Comparison of ENCODE assay signal across 10 mouse cellular contexts in the genomic region with DNA sequence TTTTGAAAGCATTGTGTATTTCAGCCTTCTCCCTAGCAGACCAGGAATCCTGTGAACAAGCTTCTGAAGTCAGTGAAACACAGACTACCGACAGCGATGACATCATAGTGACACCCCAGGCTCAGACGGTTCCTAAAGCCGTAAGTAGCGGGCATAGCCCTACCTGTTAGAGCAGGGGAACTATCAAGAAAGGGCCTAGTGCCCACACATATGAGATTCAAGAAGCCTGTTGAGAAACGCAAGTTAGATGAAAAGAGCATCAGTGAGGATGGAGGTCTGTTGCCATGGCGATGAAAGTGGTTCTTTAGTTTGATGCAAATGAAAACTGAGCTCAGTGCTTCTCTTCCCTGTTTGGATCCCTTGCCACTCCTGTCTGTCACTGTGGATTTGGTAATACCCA. TPM values are rescaled to one million over a fixed set of nuclear protein-coding genes. Genes with fewer than 3 reads are reported as not detected.
DNase-seq lines count a peak whose midpoint lies in the region; ATAC-seq and TF ChIP-seq lines count a peak whose summit lies in the region.
"Had no signal": no experiment of that assay in that cellular context is flagged by ENCODE, and none has a peak within 500 bp of the region (broad histone marks: within the 10 kb centered on the region; RNA-seq: fewer than 3 reads in every experiment).

No protein-coding gene starts in this region.

- H3K9ac ChIP-seq in heart, embryonic 15.5 days, result no peak overlapping the region
- peak overlapping the region; percentile 36; the same call in 1 of the 2 replicates for H3K9ac ChIP-seq in forebrain, embryonic 16.5 days (replicated peaks; ENCODE audit: low read depth, low read length)
- H3K9ac ChIP-seq in midbrain, postnatal 0 days (replicated peaks; ENCODE audit: low read length, poor library complexity, severe bottlenecking), result no peak overlapping the region
- H3K9ac ChIP-seq: intestine, embryonic 15.5 days; limb, embryonic 13.5 days had no signal

- H3K4me3 ChIP-seq in heart, embryonic 15.5 days, result no peak overlapping the region
- no peak overlapping the region; the same call in 1 of the 2 replicates for H3K4me3 ChIP-seq in forebrain, embryonic 16.5 days (replicated peaks; ENCODE audit: low read length)
- peak overlapping the region; percentile 14 for H3K4me3 ChIP-seq in midbrain, postnatal 0 days (ENCODE audit: low read depth, low read length)
- H3K4me3 ChIP-seq: intestine, embryonic 15.5 days; limb, embryonic 13.5 days had no signal

- WGBS in heart, embryonic 15.5 days, result 29% methylated on average over 7 of the region's 7 CpGs
- 11% methylated on average over 7 of the region's 7 CpGs for WGBS in forebrain, embryonic 16.5 days
- 13% methylated on average over 7 of the region's 7 CpGs for WGBS in midbrain, postnatal 0 days

- no peaks in the 10 kb centered on the region for H3K9me3 ChIP-seq in heart, embryonic 15.5 days (replicated peaks)
- no peaks in the 10 kb centered on the region for H3K9me3 ChIP-seq in forebrain, embryonic 16.5 days (ENCODE audit: control insufficient read depth, low read length)
- H3K9me3 ChIP-seq in midbrain, postnatal 0 days (ENCODE audit: low read length), result no peaks in the 10 kb centered on the region
- H3K9me3 ChIP-seq: intestine, embryonic 15.5 days; limb, embryonic 13.5 days had no signal

- H3K27me3 ChIP-seq in heart, embryonic 15.5 days, result no peaks in the 10 kb centered on the region
- H3K27me3 ChIP-seq in forebrain, embryonic 16.5 days (replicated peaks; ENCODE audit: control insufficient read depth, insufficient read depth, low read length), result no peaks in the 10 kb centered on the region
- H3K27me3 ChIP-seq in midbrain, postnatal 0 days (ENCODE audit: insufficient read depth, low read length), result no peaks in the 10 kb centered on the region
- H3K27me3 ChIP-seq: intestine, embryonic 15.5 days; limb, embryonic 13.5 days had no signal

- no peak for ATAC-seq in heart, embryonic 15.5 days (replicated peaks; ENCODE audit: insufficient number of reproducible peaks, insufficient read depth, low FRiP score, low read depth)
- ATAC-seq in forebrain, embryonic 16.5 days, result peak; percentile 83
- peak; percentile 84 for ATAC-seq in midbrain, postnatal 0 days (ENCODE audit: low FRiP score)
- no peak for ATAC-seq in inflammation-experienced regulatory T-cells, adult 6 months
- ATAC-seq: intestine, embryonic 15.5 days had no signal

- no peaks in the 10 kb centered on the region for H3K36me3 ChIP-seq in heart, embryonic 15.5 days
- H3K36me3 ChIP-seq in forebrain, embryonic 16.5 days (ENCODE audit: control insufficient read depth, insufficient read depth), result no peaks in the 10 kb centered on the region
- H3K36me3 ChIP-seq in midbrain, postnatal 0 days (ENCODE audit: insufficient read depth, low read length), result no peaks in the 10 kb centered on the region
- H3K36me3 ChIP-seq: intestine, embryonic 15.5 days; limb, embryonic 13.5 days had no signal

- H3K4me2 ChIP-seq in heart, embryonic 15.5 days, result peak overlapping the region; percentile 15; the same call in 1 of the 2 replicates
- peak overlapping the region; percentile 45 for H3K4me2 ChIP-seq in forebrain, embryonic 16.5 days (ENCODE audit: low read length)
- peak overlapping the region; percentile 31 for H3K4me2 ChIP-seq in midbrain, postnatal 0 days (ENCODE audit: low read depth, low read length, poor library complexity, severe bottlenecking)
- H3K4me2 ChIP-seq: intestine, embryonic 15.5 days; limb, embryonic 13.5 days had no signal

- H3K27ac ChIP-seq in heart, embryonic 15.5 days, result no peak overlapping the region
- H3K27ac ChIP-seq in forebrain, embryonic 16.5 days (ENCODE audit: low read length), result 0 out of 2 replicates have a peak overlapping the region, but pooled peaks have one; percentile 24
- H3K27ac ChIP-seq in midbrain, postnatal 0 days (ENCODE audit: low read depth, low read length), result peak overlapping the region; percentile 55
- H3K27ac ChIP-seq: intestine, embryonic 15.5 days; limb, embryonic 13.5 days had no signal

- TF ChIP-seq CTCF in midbrain, postnatal 0 days (IDR thresholded peaks at IDR 0.05), result no peak

- intact Hi-C loops in heart, postnatal 14 days (cut with DNase I), result no loop called here

- no peaks in the 10 kb centered on the region for H3K4me1 ChIP-seq in heart, embryonic 15.5 days (replicated peaks)
- peaks cover 11% of the 10 kb centered on the region for H3K4me1 ChIP-seq in forebrain, embryonic 16.5 days (replicated peaks; ENCODE audit: control insufficient read depth, insufficient read depth, low read length)
- no peaks in the 10 kb centered on the region for H3K4me1 ChIP-seq in midbrain, postnatal 0 days (ENCODE audit: insufficient read depth, low read length)
- H3K4me1 ChIP-seq: intestine, embryonic 15.5 days; limb, embryonic 13.5 days had no signal

- DNase-seq in heart, postnatal 14 days, result no peak
- peak; percentile 19 to 23 for DNase-seq in layer of hippocampus, postnatal 10 days (ENCODE audit: low spot score in 2 of 2)
- peak; percentile 59 for DNase-seq in midbrain, postnatal 0 days (ENCODE audit: low spot score)
- no peak for DNase-seq in cerebellum, postnatal 4 days (ENCODE audit: low spot score in 2 of 2)
- DNase-seq in cerebellum, postnatal 14 days, result no peak

RNA-seq across cellular contexts. Expression of a gene that starts 41.7 kb away (rescaled TPM):
- polyA plus RNA-seq in heart, embryonic 15.5 days (2015; fragmentation: Nextera tagmentation; extraction: Ambion mirVana), result 27.8 and 32.6 TPM in 2 replicates
- under 1 TPM; 0.17 to 0.53 TPM for total RNA-seq in heart, postnatal 14 days (2021)
- polyA plus RNA-seq in forebrain, embryonic 16.5 days (2015; fragmentation: Nextera tagmentation; extraction: Ambion mirVana), result 48.2 and 54.5 TPM in 2 replicates
- total RNA-seq in layer of hippocampus, postnatal 10 days (2021), result 1 to 10 TPM; 1.8 to 3.3 TPM
- total RNA-seq in midbrain, postnatal 0 days (2014; rRNA removed), result 5.5 and 6.4 TPM in 2 replicates
- polyA plus RNA-seq in midbrain, postnatal 0 days (2015; fragmentation: Nextera tagmentation; extraction: Ambion mirVana), result 55.9 and 59.8 TPM in 2 replicates
- polyA plus RNA-seq in inflammation-experienced regulatory T-cells, adult 6 months (2017; shearing (Covaris generic)), result 100 to 1,000 TPM in 1 of 3 experiments, 10 to 100 TPM in 2; 79.7 to 117 (median 94.9) TPM

RNA-seq across cellular contexts. Expression of a gene that starts 45.0 kb away (rescaled TPM):
- polyA plus RNA-seq in heart, embryonic 15.5 days (2015; fragmentation: Nextera tagmentation; extraction: Ambion mirVana), result 24.6 and 27.3 TPM in 2 replicates
- total RNA-seq in heart, postnatal 14 days (2021), result 10 to 100 TPM; 25.9 to 26.7 TPM
- 55.8 and 67.3 TPM in 2 replicates for polyA plus RNA-seq in forebrain, embryonic 16.5 days (2015; fragmentation: Nextera tagmentation; extraction: Ambion mirVana)
- total RNA-seq in layer of hippocampus, postnatal 10 days (2021), result 10 to 100 TPM; 57.8 to 58.4 TPM
- 32.3 and 42.1 TPM in 2 replicates for total RNA-seq in midbrain, postnatal 0 days (2014; rRNA removed)
- polyA plus RNA-seq in midbrain, postnatal 0 days (2015; fragmentation: Nextera tagmentation; extraction: Ambion mirVana), result 35.4 and 36.9 TPM in 2 replicates
- polyA plus RNA-seq in inflammation-experienced regulatory T-cells, adult 6 months (2017; shearing (Covaris generic)), result 10 to 100 TPM; 44.2 to 48.2 (median 46.3) TPM

RNA-seq across cellular contexts. Expression of a gene that starts 48.4 kb away (rescaled TPM):
- polyA plus RNA-seq in heart, embryonic 15.5 days (2015; fragmentation: Nextera tagmentation; extraction: Ambion mirVana), result 326 and 346 TPM in 2 replicates
- 100 to 1,000 TPM; 118 to 137 TPM for total RNA-seq in heart, postnatal 14 days (2021)
- polyA plus RNA-seq in forebrain, embryonic 16.5 days (2015; fragmentation: Nextera tagmentation; extraction: Ambion mirVana), result 655 and 693 TPM in 2 replicates
- 100 to 1,000 TPM; 213 to 215 TPM for total RNA-seq in layer of hippocampus, postnatal 10 days (2021)
- 57.6 and 69.2 TPM in 2 replicates for total RNA-seq in midbrain, postnatal 0 days (2014; rRNA removed)
- polyA plus RNA-seq in midbrain, postnatal 0 days (2015; fragmentation: Nextera tagmentation; extraction: Ambion mirVana), result 242 and 258 TPM in 2 replicates
- 100 to 1,000 TPM; 399 to 498 (median 471) TPM for polyA plus RNA-seq in inflammation-experienced regulatory T-cells, adult 6 months (2017; shearing (Covaris generic))

Comparison
In these comparisons a context has a peak if more than half of its experiments do, and no peak if none do; other contexts are left out.
1. ATAC-seq: peak in forebrain, embryonic 16.5 days (single experiment) and midbrain, postnatal 0 days (single experiment); none in heart, embryonic 15.5 days (single experiment) and inflammation-experienced regulatory T-cells, adult 6 months (single experiment).
2. DNase-seq: peak in layer of hippocampus, postnatal 10 days (2 of 2) and midbrain, postnatal 0 days (single experiment); none in heart, postnatal 14 days (0 of 2), cerebellum, postnatal 4 days (0 of 2) and cerebellum, postnatal 14 days (0 of 2).
3. Peak in every context shown above with its lines, with median percentiles within 50 percentile points of each other: H3K4me2 ChIP-seq.